Mouse (Mus musculus) limb, embryonic 11.5 days (tissue): ENCODE data around the gene Mical1. TPM values are rescaled to one million over a fixed set of nuclear protein-coding genes. Genes with fewer than 3 reads are reported as not detected.
A peak's percentile ranks its signal among the peaks of the same experiment; 100 is the strongest.
"Not testable (repeated sequence)": the region's sequence is repeated elsewhere in the genome, so short reads cannot be mapped to it uniquely, and the experiment has no call there.

ENCODE experiments used
- ATAC-seq: fragments of 200-750 bp; cut with Nextera tagmentation; 2 replicates; pipeline ENCODE4 v1.8.0; 2017; ENCODE audit warnings: low read depth; ENCODE audit not compliant: insufficient number of reproducible peaks, low FRiP score, low TSS enrichment
- DNase-seq: peaks from one replicate; pipeline ENCODE4 v3.0.0-alpha.2; 2015; ENCODE audit warnings: low spot score
- H3K27ac ChIP-seq: fragments of 300-500 bp; sonication (generic); replicated peaks from 2 replicates; pipeline ENCODE4 v1.5.1; 2014; ENCODE audit warnings: low read depth, mild to moderate bottlenecking, low read length
- H3K27me3 ChIP-seq: fragments of 300-500 bp; sonication (generic); 2 replicates; pipeline ENCODE4 v1.6.1; 2014; ENCODE audit warnings: mild to moderate bottlenecking, low read length, mixed read lengths; ENCODE audit not compliant: control insufficient read depth, insufficient read depth
- H3K36me3 ChIP-seq: fragments of 300-500 bp; sonication (generic); 2 replicates; pipeline ENCODE4 v1.6.1; 2014; ENCODE audit warnings: mild to moderate bottlenecking, low read length, moderate library complexity, mixed read lengths; ENCODE audit not compliant: control insufficient read depth, insufficient read depth
- H3K4me1 ChIP-seq: fragments of 300-500 bp; sonication (generic); 2 replicates; pipeline ENCODE4 v1.6.1; 2014; ENCODE audit warnings: low read length, mixed read lengths; ENCODE audit not compliant: control insufficient read depth, insufficient read depth
- H3K4me2 ChIP-seq: fragments of 300-500 bp; sonication (generic); 2 replicates; pipeline ENCODE4 v1.6.1; 2014; ENCODE audit warnings: low read depth, mild to moderate bottlenecking, moderate library complexity; ENCODE audit not compliant: severe bottlenecking
- H3K4me3 ChIP-seq: fragments of 300-500 bp; sonication (generic); 2 replicates; pipeline ENCODE4 v1.5.1; 2014; ENCODE audit warnings: low read depth, low read length
- H3K9ac ChIP-seq: fragments of 300-500 bp; sonication (generic); 2 replicates; pipeline ENCODE4 v1.6.1; 2014; ENCODE audit warnings: mild to moderate bottlenecking, low read length
- H3K9me3 ChIP-seq: fragments of 300-500 bp; sonication (generic); 2 replicates; pipeline ENCODE4 v1.6.1; 2016; ENCODE audit warnings: low read length; ENCODE audit not compliant: control insufficient read depth
- WGBS: fragments of 180-500 bp; shearing (Covaris S2); extraction: QIAGEN DNeasy Blood & Tissue Kit; methylation state at CpG from one replicate; pipeline ENCODE4 v1.1.7; 2014; 5-methylcytosine and 5-hydroxymethylcytosine counted together
- polyA plus RNA-seq: library from polyadenylated mRNA; unstranded; fragments of >200 nt; fragmentation: Nextera tagmentation; extraction: Ambion mirVana; gene quantifications from 2 replicates; pipeline ENCODE4 v1.2.1, GENCODE M21; 2014

Gene Mical1
- polyA plus RNA-seq, 1 experiment from 2014 or later: 40.0 TPM

GRCm38 (mm10) chr10:41490518-41490873 lies 14.4 kb downstream of the Mical1 start:
- under 1% methylated on average over 29 of the region's 29 CpGs for WGBS
- Histone ChIP-seq H3K4me2 (peak overlapping the region; percentile 94), H3K27ac (no peak overlapping the region), H3K4me3 (peak overlapping the region; percentile 47), H3K27me3 (no peaks in the 10 kb centered on the region), H3K9ac (peak overlapping the region; percentile 77), H3K4me1 (peaks cover 8% of the 10 kb centered on the region), H3K36me3 (no peaks in the 10 kb centered on the region; the same call in 1 of the 2 replicates), H3K9me3 (no peaks in the 10 kb centered on the region)
- no peak for DNase-seq
- no peak; the same call in 1 of the 2 replicates for ATAC-seq

DNA sequence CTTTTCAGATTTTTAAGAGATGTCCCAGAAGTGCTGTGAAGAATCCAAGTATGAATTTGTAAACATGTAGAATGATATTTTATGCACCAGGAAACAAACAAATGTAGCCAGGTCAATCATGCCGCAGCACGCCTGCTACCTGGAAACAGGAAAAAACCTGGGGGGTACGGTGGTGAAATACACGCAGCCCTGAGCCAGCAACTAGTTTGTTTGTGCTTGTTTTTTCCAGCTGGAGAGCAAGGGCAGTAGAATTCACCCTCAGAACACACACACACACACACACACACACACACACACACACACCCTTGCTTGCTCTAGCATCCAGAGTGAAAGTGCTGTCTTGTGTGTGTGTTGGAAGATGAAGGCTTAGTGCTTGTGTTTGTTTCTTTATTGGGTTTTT lies 15.0 kb downstream of the Mical1 start:
- DNase-seq (no peak), ATAC-seq (no peak)
- Histone ChIP-seq H3K9me3 (no peaks in the 10 kb centered on the region), H3K27me3 (no peaks in the 10 kb centered on the region), H3K36me3 (no peaks in the 10 kb centered on the region; the same call in 1 of the 2 replicates), H3K27ac (no peak overlapping the region), H3K4me3 (no peak overlapping the region), H3K9ac (no peak overlapping the region), H3K4me2 (no peak overlapping the region), H3K4me1 (peaks cover 8% of the 10 kb centered on the region)
- WGBS: 52% methylated on average over 4 of the region's 4 CpGs

DNA sequence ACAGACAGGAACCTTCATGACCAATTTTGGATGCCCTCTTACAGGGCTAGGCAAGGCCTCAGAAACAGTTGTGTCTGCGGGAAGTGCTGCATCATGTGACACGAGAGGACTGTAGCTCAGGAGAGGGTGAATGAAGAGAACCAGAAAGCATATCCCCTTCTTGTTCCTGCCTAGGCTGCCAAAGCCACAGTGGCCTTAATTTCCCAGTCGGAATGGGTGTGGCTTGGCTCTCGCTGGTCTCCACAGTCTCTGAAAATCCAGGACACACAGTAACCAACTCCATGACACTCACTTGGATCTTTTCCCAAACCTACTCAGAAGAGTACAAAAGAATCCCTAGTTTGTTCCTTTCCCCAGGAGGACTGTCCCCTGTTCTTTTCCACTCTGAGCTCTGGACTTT lies 24.8 kb downstream of the Mical1 start:
- Histone ChIP-seq H3K9me3 (no peaks in the 10 kb centered on the region), H3K27ac (no peak overlapping the region), H3K4me3 (no peak overlapping the region), H3K4me2 (no peak overlapping the region), H3K9ac (no peak overlapping the region), H3K36me3 (no peaks in the 10 kb centered on the region), H3K27me3 (no peaks in the 10 kb centered on the region), H3K4me1 (no peaks in the 10 kb centered on the region)
- ATAC-seq (no peak), DNase-seq (no peak)
- WGBS: 71% methylated on average over 4 of the region's 4 CpGs

- WGBS: 83% methylated on average over 1 of the region's 1 CpGs
- Histone ChIP-seq H3K4me2 (no peak overlapping the region), H3K27me3 (no peaks in the 10 kb centered on the region), H3K4me1 (no peaks in the 10 kb centered on the region), H3K9me3 (no peaks in the 10 kb centered on the region), H3K27ac (no peak overlapping the region), H3K36me3 (no peaks in the 10 kb centered on the region), H3K4me3 (no peak overlapping the region), H3K9ac (no peak overlapping the region)
- DNase-seq (no peak), ATAC-seq (no peak)
Observed at GRCm38 (mm10) chr10:41504996-41505395, 28.9 kb downstream of the Mical1 start.

GRCm38 (mm10) chr10:41505446-41505845 lies 29.3 kb downstream of the Mical1 start:
- not testable (repeated sequence) for ATAC-seq, H3K36me3 ChIP-seq, H3K4me2 ChIP-seq, H3K9me3 ChIP-seq, H3K9ac ChIP-seq, H3K4me1 ChIP-seq, H3K4me3 ChIP-seq, H3K27ac ChIP-seq, H3K27me3 ChIP-seq
- peak; percentile 70 for DNase-seq
- WGBS: 2% methylated on average over 3 of the region's 3 CpGs

DNA sequence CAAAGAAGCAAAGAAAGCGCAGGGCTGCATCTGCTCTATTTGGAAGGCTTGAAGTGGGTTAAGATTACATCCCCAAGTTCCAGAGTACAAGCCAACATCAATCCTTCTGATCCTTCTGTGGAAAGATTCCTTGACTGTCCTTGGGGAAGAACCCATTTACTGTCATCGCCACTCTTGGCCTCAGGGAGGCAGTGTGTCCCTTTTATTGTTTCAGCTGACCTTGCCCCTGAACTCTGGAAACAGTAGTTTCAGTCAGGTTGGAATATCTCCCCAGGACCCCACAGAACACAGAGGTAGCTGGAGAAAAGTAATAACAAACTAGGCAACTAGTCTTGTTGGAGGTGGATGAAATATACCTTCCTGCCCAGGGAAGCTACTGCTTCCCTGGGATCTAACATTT lies 33.0 kb downstream of the Mical1 start:
- Histone ChIP-seq H3K4me1 (no peaks in the 10 kb centered on the region), H3K9me3 (no peaks in the 10 kb centered on the region), H3K4me3 (no peak overlapping the region), H3K27me3 (no peaks in the 10 kb centered on the region), H3K4me2 (no peak overlapping the region), H3K27ac (no peak overlapping the region), H3K36me3 (no peaks in the 10 kb centered on the region), H3K9ac (no peak overlapping the region)
- 32% methylated on average over 2 of the region's 2 CpGs for WGBS
- ATAC-seq (no peak), DNase-seq (peak; percentile 33)

DNA sequence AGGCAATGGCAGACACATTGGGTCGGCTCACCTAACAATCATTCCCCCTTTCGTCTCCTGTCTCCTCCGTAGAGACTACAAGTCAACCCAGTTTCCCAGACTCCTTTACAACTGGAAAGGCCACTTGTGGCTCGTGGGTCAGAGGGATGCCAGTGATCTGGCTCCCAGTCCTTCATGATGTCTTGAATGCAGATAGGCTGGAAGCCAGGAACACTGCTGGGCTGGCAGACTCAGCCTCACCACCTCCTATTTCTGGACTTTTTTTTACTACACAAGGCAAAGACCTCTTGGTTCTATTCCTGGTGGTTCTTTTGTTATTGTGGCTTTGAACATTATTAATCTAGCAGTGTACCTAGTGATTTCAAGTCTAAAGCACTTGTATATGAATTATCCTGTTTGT lies 38.2 kb downstream of the Mical1 start:
- no peaks in the 10 kb centered on the region for H3K4me1 ChIP-seq
- no peak overlapping the region for H3K27ac ChIP-seq
- no peaks in the 10 kb centered on the region for H3K9me3 ChIP-seq
- WGBS: 74% methylated on average over 4 of the region's 4 CpGs
- DNase-seq (no peak), ATAC-seq (no peak)
- H3K27me3 ChIP-seq: no peaks in the 10 kb centered on the region
- H3K4me3 ChIP-seq: no peak overlapping the region
- H3K36me3 ChIP-seq: no peaks in the 10 kb centered on the region
- no peak overlapping the region for H3K4me2 ChIP-seq
- H3K9ac ChIP-seq: no peak overlapping the region

- no peak overlapping the region for H3K4me3 ChIP-seq
- H3K9me3 ChIP-seq: no peaks in the 10 kb centered on the region
- DNase-seq (no peak), ATAC-seq (no peak)
- no peaks in the 10 kb centered on the region for H3K36me3 ChIP-seq
- H3K27me3 ChIP-seq: no peaks in the 10 kb centered on the region
- no peak overlapping the region for H3K4me2 ChIP-seq
- H3K27ac ChIP-seq: no peak overlapping the region
- no peak overlapping the region for H3K9ac ChIP-seq
- no peaks in the 10 kb centered on the region for H3K4me1 ChIP-seq
Observed at GRCm38 (mm10) chr10:41514921-41515320, 38.8 kb downstream of the Mical1 start.

DNA sequence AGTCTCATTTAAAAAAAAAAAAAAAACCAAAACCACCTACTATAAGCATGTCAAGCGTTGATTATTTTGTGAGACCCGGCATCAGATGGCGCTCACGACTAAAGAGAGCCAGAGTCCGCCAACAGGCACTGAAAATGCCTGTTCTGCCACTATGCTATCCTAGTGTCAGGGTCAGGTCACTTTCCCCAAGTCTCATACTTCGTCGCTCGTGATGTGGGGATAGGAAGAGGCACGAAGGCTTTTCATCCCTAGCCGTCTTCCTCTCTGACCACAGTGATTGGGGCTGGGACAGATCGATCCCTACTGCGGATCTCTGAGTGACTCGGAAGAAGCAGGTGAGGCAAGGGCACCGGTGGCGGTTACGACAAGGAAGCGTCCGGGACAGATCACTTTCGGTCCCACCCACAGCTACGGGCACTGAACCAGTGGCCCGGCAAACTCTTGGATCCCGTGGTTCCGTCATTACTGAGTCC lies 42.4 kb downstream of the Mical1 start:
- Histone ChIP-seq H3K4me2 (peak overlapping the region; percentile 62), H3K27ac (peak overlapping the region; percentile 93; the same call in 1 of the 2 replicates), H3K9ac (peak overlapping the region; percentile 92), H3K4me3 (peak overlapping the region; percentile 69), H3K36me3 (no peaks in the 10 kb centered on the region), H3K9me3 (no peaks in the 10 kb centered on the region), H3K4me1 (peaks cover 9% of the 10 kb centered on the region; the same call in 1 of the 2 replicates), H3K27me3 (no peaks in the 10 kb centered on the region)
- ATAC-seq: peak; percentile 65
- DNase-seq: no peak
- under 1% methylated on average over 23 of the region's 23 CpGs for WGBS
